Mouse (Mus musculus) brain, embryonic 14.5 days (tissue): ENCODE measurements around the gene Trpm5. TPM values are rescaled to one million over a fixed set of nuclear protein-coding genes. Genes with fewer than 3 reads are reported as not detected.

Experiments
- DNase-seq: peaks from one replicate; pipeline ENCODE4 v3.0.0-alpha.2; 2011; ENCODE audit warnings: low read depth
- CTCF ChIP-seq: fragments of 200-500 bp; IDR thresholded peaks from 2 replicates; pipeline ENCODE4 v1.5.1; 2012; ENCODE audit warnings: inconsistent platforms, mild to moderate bottlenecking, moderate library complexity, borderline replicate concordance; ENCODE audit not compliant: insufficient read depth, insufficient read length; ENCODE audit errors: extremely low read depth
- POLR2A ChIP-seq: fragments of 200-500 bp; IDR thresholded peaks from 2 replicates; pipeline ENCODE4 v1.6.1; 2012; ENCODE audit warnings: mild to moderate bottlenecking, inconsistent platforms, borderline replicate concordance; ENCODE audit not compliant: poor library complexity, insufficient read depth, insufficient read length, severe bottlenecking; ENCODE audit errors: extremely low read depth
- polyA plus RNA-seq: library from polyadenylated mRNA; depleted of rRNA; stranded (reverse); fragments of >200 nt; gene quantifications from 2 replicates; pipeline ENCODE4 v1.2.3, GENCODE M21; 2012

Trpm5 gene
- polyA plus RNA-seq, 1 experiment = 2.8 TPM

DNA sequence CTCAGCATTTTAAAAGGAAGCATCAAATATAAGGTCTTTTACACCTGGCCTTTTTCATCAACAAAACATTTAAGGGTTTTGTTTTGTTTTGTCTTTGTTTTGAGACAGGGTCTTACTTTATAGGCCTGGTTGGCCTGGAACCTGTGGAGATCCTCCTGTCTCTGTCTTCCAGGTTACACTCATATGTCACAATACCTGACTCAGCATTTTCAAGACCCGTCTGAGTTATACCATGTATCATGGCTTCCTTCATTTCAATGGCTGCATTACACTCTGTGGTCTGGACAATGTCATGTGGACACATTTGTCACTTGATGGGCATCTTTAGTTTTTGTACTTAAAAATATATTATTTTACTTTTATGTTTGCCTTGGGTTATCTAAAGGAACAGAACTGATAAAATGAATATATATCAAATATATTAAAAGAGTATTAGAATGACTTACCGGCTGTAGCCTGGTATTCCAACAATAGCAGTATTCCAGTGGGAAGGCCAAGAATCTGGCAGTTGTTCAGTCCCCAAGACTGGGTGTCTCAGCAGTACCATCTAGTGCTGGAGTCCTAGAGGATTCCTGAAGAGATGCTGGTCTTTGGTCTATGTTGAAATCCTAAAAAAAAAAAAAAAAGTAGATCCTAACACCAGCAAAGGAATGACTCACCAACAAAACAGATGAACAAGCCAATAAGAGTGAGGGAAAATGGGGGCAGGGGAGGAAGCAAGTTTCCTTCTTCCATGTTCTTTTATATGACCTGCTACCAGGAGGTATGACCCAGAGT lies 50.2 kb downstream of the Trpm5 start:
- no peak for TF ChIP-seq POLR2A
- no peak for TF ChIP-seq CTCF
- no peak for DNase-seq

DNA sequence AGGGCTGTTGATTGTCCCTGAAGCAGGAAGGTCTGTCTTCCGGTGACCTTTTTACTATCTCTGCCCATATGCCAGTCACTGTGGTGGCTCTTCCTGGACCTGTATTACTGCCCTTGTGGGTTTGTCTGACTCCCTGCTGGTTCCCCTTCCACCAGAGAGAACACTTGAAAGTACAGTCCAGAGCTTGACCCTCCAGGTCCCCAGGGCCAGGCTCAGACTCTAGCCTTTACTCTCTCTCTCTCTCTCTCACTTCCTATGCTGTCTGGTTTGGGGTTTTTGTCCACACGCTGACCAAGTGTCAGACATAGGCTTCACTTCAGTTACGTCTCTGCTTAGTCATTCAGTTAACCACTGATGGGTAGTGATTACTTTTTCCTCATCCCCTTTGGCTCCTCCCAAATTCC lies 51.5 kb downstream of the Trpm5 start:
- DNase-seq = no peak
- TF ChIP-seq CTCF = no peak
- no peak for TF ChIP-seq POLR2A

DNA sequence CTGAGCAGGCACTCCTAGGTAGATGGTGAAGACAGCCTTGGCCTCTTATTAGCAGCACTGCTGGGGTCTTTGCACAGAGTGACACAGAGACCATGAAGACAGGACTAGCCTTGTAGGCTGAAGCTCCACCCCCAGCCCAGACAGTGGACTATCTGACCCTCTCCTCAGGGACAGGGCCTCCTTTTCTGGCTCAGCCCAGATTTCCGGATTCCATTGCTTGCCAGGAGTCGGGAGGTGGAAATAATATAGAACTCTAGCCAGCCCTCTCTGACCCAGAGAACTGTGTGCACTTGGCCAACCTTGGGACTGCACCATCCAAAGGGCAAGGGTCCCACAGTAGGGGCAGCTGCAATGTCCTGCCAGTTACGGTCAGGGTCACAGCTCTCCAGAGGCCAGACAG lies 52.4 kb downstream of the Trpm5 start:
- no peak for TF ChIP-seq CTCF
- TF ChIP-seq POLR2A = no peak
- DNase-seq = no peak

DNA sequence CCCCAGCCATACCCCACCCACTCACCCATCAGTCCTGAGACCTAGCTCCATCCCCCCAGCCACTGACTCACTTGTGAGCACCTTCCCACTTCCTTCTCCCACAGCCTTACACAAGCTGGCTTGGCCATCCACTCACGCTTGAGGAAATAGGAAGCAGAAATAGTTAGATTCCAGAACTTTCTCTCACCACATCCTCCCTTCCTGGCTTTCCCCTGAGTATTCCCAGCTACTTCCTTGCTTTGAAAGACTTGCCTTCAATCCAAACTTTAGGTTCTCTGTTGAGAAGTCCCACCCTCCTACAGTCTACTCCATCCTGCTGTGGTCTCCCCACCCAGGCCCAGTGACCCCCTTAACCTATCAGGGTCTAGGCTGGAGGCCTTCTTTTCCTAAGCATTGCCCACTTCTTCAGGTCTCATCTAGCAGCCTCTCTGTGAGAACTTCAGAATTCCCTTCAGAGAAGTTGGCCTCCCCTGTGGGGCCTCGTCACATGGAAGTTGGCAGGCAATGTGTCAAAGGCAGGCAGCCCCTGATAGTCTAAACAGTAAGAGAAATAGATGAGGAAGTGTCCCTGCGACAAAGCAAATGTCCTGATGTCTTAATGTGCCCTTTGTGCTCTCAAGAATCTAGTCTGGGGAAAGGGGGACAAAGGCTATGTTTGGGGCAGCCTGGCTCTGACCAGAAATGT lies 53.2 kb downstream of the Trpm5 start:
- TF ChIP-seq CTCF (no peak), POLR2A (no peak)
- DNase-seq = no peak

DNA sequence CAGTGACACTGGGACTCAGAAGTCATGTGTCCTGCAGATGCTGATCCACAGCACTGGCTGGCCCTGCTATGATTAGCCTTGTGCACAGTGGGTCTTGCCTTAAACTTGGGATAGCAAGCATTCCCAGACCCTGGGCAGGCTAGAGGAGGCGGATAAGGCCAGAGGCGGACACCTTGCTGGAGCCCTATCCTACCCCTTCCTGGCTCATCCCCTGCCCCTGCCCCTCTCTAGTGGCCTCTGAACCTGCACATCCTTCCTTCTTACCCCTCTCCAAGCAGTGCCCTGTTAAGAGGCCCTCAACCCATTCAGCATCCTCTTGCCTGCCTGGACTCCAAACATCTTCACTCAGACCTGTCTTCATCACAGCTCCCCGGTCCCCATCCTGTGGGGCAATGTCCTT lies 53.9 kb downstream of the Trpm5 start:
- no peak for TF ChIP-seq CTCF
- no peak for TF ChIP-seq POLR2A
- no peak for DNase-seq

DNA sequence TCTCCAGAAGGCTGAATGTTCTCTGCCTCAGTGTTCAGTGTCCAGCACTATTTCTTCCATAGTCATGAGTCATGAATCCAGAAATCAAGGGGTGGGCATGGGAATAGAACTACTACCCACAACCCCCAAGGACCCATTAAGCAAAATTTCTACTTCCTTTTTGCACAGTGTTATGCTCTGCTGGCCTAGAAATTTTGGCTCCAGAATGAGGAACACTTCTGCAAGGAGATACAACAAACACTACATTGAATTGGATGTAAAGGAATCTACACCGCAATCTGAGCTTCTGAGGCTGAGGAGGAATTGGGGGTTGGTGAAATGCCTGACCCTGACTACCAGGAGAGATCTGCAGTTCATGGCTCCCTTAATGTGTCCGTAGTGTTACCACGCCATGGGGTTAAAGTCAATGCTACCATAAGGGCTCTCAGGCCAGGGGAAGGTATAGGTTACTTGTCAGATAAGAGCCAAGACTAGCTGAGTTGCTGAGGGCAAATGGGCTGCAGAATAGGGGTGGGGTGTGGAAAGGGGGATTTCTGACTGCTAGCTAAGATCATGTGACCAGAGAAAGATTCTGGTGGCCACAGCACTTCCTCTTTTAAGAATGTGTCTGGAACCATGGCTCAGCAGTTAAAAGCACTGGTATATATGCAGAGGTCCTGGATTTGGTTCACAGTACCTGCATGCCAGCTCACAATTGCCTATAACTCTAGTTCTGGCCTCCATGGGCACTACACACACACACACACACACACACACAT lies 56.1 kb downstream of the Trpm5 start:
- TF ChIP-seq CTCF (no peak), POLR2A (no peak)
- DNase-seq = no peak

DNA sequence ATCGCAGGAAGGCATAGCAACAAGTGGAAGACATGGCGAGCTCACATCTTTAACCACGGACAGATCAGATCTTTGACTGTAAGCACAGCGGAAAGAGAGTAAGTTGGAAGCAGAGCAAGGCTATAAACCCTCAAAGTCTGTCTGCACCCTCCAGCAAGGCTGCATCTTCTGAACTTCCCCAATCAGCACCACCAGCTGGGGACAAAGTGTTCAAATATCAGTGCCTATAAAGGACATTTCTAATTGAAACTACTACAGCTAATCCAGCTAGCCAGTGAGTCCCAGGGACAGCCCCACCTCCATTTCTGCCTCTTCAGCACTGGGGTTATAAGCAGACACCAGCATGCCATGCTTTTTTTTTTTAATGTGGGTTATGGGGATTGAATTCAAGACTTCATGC lies 57.1 kb downstream of the Trpm5 start:
- TF ChIP-seq POLR2A (no peak), CTCF (no peak)
- no peak for DNase-seq

DNA sequence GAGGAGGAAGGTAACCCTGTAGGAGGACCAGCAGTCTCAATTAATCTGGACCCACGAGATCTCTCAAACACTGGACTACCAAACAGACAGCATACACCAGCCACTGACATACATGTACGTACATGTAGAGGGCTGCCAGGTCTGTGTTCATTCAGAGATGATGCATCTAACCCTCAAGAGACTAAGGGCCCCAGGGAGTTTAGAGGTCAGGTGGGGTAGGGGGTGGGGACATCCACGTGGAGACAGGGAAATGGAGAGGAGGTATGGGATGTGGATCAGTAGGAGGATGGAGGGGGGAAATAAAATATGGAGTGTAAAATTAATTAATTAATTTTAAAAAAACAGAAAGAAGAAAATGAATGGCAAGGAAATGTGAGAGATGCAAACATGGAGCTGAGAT lies 57.7 kb downstream of the Trpm5 start:
- TF ChIP-seq CTCF (no peak), POLR2A (no peak)

DNA sequence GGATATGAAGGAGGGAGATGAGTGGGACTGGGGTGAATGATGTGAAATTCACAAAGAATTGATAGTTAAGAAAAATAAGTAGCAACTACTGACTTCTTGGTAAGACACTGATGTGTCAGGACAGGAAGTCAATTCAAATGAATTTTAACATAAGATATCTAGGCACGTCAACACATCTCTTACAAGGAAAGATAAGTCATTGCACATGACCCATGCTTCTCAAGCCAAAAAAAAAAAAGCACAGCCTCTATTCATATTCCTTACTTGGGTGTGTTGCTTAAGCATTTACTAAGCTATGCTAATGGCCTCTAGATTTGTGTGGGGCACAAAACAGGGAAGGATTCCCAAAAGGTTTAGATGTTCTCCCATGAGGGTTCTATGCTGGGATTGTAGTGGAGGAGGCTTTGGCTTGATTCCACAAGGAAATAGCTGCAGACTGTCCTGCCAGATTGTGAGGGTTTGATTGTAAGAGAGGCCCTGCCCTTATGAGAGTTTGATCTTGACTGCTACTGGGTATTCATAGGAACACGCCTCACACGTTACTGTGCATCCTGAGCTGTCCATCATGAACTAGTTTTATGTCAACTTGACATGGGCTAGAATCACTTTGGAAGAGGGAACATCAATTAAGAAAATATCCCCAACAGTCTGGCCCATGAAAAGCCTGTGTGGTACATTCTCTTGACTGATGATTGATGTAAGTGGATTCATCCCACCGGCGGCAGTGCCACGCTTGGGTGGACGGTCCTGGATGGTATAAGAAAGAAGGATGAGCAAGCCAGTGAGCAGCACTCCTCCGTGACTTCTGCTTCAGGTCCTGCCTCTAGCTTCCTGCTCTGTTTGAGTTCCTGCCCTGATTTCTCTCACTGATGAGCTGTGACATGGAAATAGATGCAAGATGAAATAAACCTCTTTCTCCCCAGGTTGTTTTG lies 59.7 kb downstream of the Trpm5 start:
- DNase-seq = no peak
- TF ChIP-seq CTCF = no peak
- no peak for TF ChIP-seq POLR2A

More for the DNA sequence above, 57.7 kb downstream of the Trpm5 start:
- DNase-seq = no peak

DNA sequence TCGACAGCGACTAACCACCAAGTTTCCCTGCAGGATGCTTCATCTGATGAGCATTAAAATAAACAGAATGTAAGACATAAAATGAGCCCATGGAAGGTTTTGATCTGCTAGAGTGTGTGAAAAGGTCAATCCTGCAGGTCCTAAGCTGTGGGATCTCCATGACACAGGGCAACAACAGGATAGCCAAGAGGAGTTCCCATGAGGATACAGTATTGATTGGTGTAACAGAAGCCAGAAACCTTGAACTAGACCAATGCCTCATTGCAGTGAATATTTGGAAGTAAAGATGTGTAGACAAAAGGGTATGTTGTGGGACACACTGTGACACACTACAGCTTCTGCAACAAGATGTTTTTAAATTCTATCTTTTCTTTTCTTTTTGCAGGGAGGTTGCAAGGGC lies 60.3 kb downstream of the Trpm5 start:
- no peak for DNase-seq
- TF ChIP-seq POLR2A = no peak
- no peak for TF ChIP-seq CTCF
